Mouse (Mus musculus) megakaryocyte, embryonic 14.5 days (primary cell): ENCODE measurements at regions not wholly inside any gene's neighbourhood (a gene's known extent, or its start where the extent isn't known, plus 50 kb on each side); places are given as distances from the start of the nearest gene placed in this dataset.

Source experiments
- H3K27me3 ChIP-seq: replicated peaks from 2 replicates; pipeline ENCODE3; 2012; ENCODE audit warnings: inconsistent platforms
- H3K36me3 ChIP-seq: replicated peaks from 2 replicates; pipeline ENCODE3; 2012; ENCODE audit warnings: low read length, inconsistent platforms, mixed read lengths
- H3K4me1 ChIP-seq: 2 replicates; pipeline ENCODE4 v1.6.1; 2012; ENCODE audit warnings: inconsistent platforms
- H3K4me3 ChIP-seq: replicated peaks from 2 replicates; pipeline ENCODE3; 2012; ENCODE audit warnings: moderate library complexity, mild to moderate bottlenecking, inconsistent platforms
- H3K9me3 ChIP-seq: 2 replicates; pipeline ENCODE4 v1.6.1; 2012; ENCODE audit warnings: inconsistent platforms
- FLI1 ChIP-seq: IDR thresholded peaks from 2 replicates; pipeline ENCODE4 v1.6.1; 2012; ENCODE audit warnings: low read length, inconsistent platforms, mixed read lengths
- GATA1 ChIP-seq: IDR thresholded peaks from 3 replicates; pipeline ENCODE4 v1.6.1; 2012; ENCODE audit warnings: mixed read lengths, low read length, inconsistent platforms, borderline replicate concordance

DNA sequence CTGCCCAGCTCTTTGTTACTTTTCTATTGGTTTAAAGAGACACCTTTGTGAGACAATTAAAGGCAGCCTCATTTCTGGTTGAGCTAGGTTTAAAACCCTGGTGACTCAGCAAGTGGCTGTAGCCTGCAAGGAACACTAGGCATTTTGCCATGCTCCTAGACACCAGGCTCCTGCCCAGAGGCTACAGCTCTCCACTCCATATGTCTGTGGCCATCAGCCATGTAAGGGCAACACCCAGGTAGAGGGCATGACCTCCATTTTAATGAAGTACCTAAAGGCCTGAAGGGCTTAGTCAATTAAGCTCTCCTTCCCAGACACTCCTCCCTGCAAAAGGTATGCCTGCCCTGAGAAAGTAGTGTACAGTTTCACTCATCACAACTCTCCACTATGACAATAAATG lies 130.9 kb downstream of the Bod1 start:
- Histone ChIP-seq H3K27me3 (no peaks in the 10 kb centered on the region), H3K36me3 (no peaks in the 10 kb centered on the region), H3K4me1 (peaks cover 4% of the 10 kb centered on the region; the same call in 1 of the 2 replicates), H3K9me3 (no peaks in the 10 kb centered on the region; the same call in 1 of the 2 replicates), H3K4me3 (no peak overlapping the region)
- TF ChIP-seq GATA1 (no peak), FLI1 (no peak)

DNA sequence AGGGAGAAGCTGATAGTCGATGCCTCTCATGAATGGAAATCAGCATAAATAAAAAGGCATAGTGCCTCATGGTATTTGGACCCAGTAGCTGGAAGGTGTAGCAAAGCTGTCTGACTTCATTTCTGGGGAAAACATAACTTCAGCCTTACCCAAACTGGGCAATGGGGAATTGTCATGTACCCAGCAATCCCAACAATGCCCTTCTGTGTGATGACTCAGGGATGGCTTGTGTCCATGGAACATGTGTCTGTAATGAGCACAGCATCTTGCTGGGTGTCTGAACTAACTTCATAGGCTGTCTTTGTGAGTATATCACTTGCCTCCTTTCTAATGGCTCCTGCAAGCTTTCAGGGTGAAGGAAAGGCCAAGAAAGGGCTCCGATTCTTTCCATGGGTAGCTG lies 140.3 kb downstream of the Bod1 start:
- Histone ChIP-seq H3K4me1 (no peaks in the 10 kb centered on the region), H3K27me3 (peaks cover 7% of the 10 kb centered on the region), H3K9me3 (no peaks in the 10 kb centered on the region), H3K36me3 (no peaks in the 10 kb centered on the region), H3K4me3 (no peak overlapping the region)
- no peak for TF ChIP-seq GATA1
- no peak for TF ChIP-seq FLI1

DNA sequence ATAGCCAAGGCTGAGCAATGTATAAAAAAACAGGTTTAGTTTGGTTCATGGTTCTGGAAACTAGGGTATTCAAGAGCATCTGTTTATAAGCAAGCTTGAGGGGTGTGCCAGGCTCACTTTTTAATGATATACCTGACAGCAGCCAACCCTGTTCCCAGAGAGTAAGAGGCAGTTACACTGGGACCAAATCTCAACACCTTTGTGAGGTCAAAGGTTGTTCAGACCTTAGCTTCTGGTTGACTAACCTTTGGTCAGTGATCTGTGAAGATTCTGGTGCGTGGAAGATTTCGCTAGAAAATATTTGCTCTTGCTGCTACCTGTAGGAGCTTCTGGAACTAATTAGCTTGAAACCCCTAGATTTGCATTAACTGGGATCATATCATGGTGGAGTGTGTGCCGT lies 140.8 kb downstream of the Bod1 start:
- Histone ChIP-seq H3K4me1 (no peaks in the 10 kb centered on the region), H3K9me3 (no peaks in the 10 kb centered on the region), H3K36me3 (no peaks in the 10 kb centered on the region), H3K4me3 (no peak overlapping the region), H3K27me3 (peaks cover 7% of the 10 kb centered on the region)
- no peak for TF ChIP-seq GATA1
- no peak for TF ChIP-seq FLI1

DNA sequence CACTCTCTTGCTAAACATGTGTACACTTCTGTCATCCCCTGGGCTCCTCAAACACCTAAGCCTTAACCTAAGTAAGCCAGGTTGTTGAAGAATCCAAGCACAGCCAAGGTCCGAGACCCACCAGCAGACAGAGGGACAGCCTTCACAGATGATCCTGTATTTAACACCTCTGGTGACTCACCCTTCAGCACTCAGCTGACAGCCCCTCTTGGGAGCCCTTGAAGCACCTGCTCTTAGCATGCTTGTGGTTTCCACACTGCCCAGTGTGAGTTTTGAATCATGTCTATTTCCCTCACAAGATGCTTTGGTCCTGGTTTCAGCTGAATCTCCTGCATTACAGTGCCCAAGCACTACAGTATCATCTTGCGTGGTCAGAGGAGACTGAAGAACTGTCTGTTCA lies 142.0 kb downstream of the Bod1 start:
- no peak overlapping the region for H3K4me3 ChIP-seq
- no peaks in the 10 kb centered on the region for H3K9me3 ChIP-seq
- H3K36me3 ChIP-seq = no peaks in the 10 kb centered on the region
- no peaks in the 10 kb centered on the region for H3K4me1 ChIP-seq
- peaks cover 7% of the 10 kb centered on the region for H3K27me3 ChIP-seq
- TF ChIP-seq GATA1 = no peak
- no peak for TF ChIP-seq FLI1

DNA sequence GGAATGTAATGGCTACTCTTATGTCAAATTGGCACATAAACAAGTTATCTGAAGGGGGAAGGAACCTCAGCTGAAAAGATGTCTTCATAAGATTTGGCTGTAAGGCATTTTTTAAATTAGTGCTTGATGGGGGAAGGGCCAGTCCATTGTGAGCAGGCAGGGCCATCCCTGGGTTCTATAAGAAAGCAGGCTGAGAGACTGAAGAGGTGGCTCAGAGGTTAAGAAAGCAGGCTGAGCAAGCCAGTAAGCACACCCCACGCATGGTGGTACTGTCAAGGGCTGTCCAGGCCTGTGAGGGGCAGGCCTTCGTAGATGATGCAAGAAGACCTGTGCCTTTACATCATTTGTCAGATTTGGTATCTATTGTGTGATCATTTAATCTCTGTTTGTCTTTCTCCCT lies 147.0 kb downstream of the Bod1 start:
- H3K27me3 ChIP-seq = peaks cover 21% of the 10 kb centered on the region
- H3K9me3 ChIP-seq = no peaks in the 10 kb centered on the region
- no peak for TF ChIP-seq FLI1
- no peak for TF ChIP-seq GATA1
- no peaks in the 10 kb centered on the region for H3K36me3 ChIP-seq
- no peak overlapping the region for H3K4me3 ChIP-seq
- no peaks in the 10 kb centered on the region for H3K4me1 ChIP-seq

DNA sequence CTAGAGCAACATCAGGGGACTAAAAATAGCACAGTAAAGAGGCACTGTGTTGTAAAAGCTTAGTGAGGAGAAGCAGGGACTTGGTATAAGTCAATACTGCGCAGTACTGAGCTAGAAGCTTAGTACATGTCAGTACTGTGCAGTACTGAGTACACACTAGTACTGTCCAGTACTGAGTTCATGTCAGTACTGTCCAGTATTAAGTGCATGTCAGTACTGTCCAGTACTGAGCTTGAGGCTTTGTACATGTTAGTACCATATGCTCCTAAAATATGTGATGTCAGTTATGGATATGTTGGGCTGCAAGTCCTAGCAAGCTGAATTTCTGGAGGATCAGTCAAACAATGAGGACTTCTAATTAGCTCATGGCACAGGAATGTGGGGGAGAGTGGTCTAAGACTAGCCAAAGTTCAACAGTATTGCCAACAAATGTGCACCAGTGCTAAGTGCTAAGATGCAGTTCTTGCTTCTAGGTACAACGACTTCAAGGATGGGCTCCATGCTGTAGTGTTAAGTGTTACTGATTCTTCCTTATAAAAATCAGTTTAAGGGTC lies 147.5 kb downstream of the Bod1 start:
- no peaks in the 10 kb centered on the region for H3K4me1 ChIP-seq

DNA sequence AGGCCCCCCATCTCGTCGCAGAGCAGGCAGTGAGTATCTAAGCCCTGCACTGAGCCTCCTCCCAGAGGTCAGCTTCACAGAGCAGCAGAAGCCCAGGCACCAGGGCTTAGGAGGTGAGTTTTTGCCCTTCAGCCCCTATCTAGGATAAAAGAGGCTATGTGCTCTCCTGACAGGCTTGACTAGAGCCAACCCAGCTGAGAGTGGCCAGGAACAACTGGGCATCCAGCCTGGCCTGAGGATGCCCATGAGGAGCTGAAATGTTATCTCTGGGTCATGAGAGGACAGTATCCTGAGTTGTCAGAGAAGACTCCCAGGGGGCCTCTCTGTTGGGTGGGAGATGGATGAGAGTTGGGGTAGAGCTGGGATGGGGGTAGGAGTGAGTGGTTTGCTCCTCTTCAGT lies 149.6 kb downstream of the Bod1 start:
- peaks cover 28% of the 10 kb centered on the region for H3K27me3 ChIP-seq
- no peaks in the 10 kb centered on the region for H3K4me1 ChIP-seq
- no peaks in the 10 kb centered on the region for H3K36me3 ChIP-seq
- no peak for TF ChIP-seq GATA1
- no peak for TF ChIP-seq FLI1
- no peaks in the 10 kb centered on the region for H3K9me3 ChIP-seq
- no peak overlapping the region for H3K4me3 ChIP-seq

More for the DNA sequence above, 147.5 kb downstream of the Bod1 start:
- H3K27me3 ChIP-seq = peaks cover 25% of the 10 kb centered on the region
- H3K36me3 ChIP-seq = no peaks in the 10 kb centered on the region
- H3K9me3 ChIP-seq = no peaks in the 10 kb centered on the region
- H3K4me3 ChIP-seq = no peak overlapping the region
- TF ChIP-seq FLI1 = no peak
- no peak for TF ChIP-seq GATA1

DNA sequence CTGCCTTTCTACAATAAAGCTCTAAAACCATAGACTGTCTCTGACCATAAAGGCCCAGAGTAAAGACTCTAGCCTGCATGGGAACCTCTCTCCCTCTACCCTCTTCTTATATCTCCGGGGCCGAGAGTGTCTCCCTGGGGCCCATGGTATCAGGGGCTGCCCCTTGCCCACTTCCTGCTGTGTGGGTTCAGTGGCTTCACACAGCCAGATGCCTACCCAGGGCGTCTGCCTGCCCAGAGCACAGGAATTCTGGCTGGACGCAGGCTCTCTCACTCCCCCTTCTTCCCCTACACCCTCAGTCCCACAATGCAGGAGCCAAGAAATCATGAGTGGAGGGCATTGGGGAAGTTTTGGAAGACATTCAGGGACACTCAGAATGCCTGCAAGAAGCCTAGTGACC lies 150.8 kb downstream of the Bod1 start:
- H3K9me3 ChIP-seq = no peaks in the 10 kb centered on the region
- no peaks in the 10 kb centered on the region for H3K36me3 ChIP-seq
- no peaks in the 10 kb centered on the region for H3K4me1 ChIP-seq
- TF ChIP-seq FLI1 (no peak), GATA1 (no peak)
- H3K27me3 ChIP-seq = peaks cover 28% of the 10 kb centered on the region
- H3K4me3 ChIP-seq = no peak overlapping the region

DNA sequence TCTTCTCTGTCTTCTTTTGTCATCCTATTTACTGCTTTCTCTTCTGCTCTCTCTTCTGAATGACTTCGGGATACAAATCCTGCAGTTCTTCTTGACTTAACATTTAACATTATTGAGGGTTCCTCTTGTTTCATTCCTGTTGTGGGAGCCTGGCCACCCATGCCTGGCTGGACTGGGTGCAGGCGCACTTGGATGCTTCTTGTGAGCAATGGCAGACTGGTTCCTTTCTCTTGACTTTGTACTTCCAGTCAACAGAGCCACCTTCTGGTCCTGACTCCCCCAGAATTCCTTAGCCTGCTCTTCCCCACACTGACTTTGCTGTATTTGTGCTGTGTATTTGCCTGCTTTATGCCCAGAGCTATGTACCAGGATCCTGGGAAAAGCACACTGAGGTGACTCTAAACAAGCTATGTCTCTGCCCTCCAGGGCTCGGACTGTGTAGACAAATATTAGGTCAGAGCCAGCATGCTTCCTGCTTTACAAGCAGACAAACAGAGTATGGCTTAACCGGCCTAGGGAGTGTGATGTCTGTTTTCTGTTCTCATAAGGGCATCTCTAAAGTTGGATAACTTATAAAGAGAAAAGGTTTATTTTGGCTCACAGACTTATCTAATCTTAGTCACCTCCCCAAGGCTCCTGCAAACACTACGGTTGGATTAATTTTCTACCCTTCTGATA lies 133.5 kb upstream of the Stc2 start:
- H3K4me3 ChIP-seq = no peak overlapping the region
- no peaks in the 10 kb centered on the region for H3K36me3 ChIP-seq
- no peaks in the 10 kb centered on the region for H3K27me3 ChIP-seq
- TF ChIP-seq GATA1 = no peak
- TF ChIP-seq FLI1 = no peak
- peaks cover 8% of the 10 kb centered on the region for H3K4me1 ChIP-seq
- H3K9me3 ChIP-seq = peaks cover 10% of the 10 kb centered on the region

DNA sequence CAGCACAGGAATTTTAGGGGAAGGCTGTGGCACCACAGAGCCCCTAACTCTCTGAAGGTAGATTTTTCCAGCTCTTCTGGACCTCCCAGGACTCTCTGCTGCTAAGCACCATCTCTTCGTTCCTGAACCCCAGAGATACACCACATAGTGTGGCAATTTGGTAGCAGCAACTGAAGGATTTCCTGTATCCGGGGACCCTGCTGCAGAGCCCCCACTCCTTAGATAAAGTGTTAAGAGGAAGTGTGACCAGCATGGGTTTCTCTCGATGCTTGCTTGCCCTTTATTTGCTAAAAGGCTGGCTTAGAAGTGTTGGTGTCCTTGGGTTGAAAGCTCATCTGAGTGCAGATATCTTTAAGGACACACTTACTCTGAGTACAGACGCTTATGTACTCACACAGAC lies 115.6 kb upstream of the Stc2 start:
- H3K9me3 ChIP-seq = no peaks in the 10 kb centered on the region
- H3K36me3 ChIP-seq = no peaks in the 10 kb centered on the region
- H3K27me3 ChIP-seq = no peaks in the 10 kb centered on the region
- no peak for TF ChIP-seq FLI1
- TF ChIP-seq GATA1 = no peak
- peaks cover 40% of the 10 kb centered on the region for H3K4me1 ChIP-seq
- H3K4me3 ChIP-seq = peak overlapping the region; percentile 14
